Mouse (Mus musculus) megakaryocyte-erythroid progenitor cell, adult 5-6 weeks (primary cell): Measurements from ENCODE around the gene Pde4d. TPM values are rescaled to one million over a fixed set of nuclear protein-coding genes. Genes with fewer than 3 reads are reported as not detected.

Source experiments
- ATAC-seq: replicated peaks from 2 replicates; pipeline ENCODE4 v1.8.0; 2016; ENCODE audit warnings: mild to moderate bottlenecking, inconsistent platforms; ENCODE audit not compliant: severe bottlenecking, poor library complexity, low FRiP score, low TSS enrichment
- total RNA-seq, 2 experiments: library from RNA; stranded (forward) in 1 of 2; stranded (reverse) in 1 of 2; fragments of 200-1000, 215-1000 nt in 1 of 2; fragments of >200 nt in 1 of 2; fragmentation: Nextera tagmentation in 1 of 2; gene quantifications; 2 replicates each; pipeline ENCODE4 v1.2.3; 2014 to 2017

Pde4d gene
- total RNA-seq, 2 experiments from 2014 or later, result 52.9 to 108 TPM

DNA sequence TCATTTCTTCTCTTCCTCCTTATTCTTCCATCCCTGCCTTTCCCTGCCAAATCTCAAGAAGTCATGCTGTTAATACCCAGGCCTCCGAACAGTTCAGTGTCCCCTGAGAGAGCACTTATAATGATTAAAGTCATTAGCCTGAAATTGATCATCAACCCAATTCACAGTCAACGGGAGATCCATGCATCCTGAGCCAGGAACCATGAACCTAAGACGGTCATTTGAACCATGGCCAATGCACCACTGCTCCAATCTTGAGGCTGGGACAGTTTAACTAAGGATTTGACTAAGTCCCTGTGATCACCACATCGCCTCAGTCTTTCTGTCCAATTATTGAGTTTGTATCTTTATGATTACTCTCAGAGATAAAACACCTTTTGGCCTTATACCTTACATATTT, 952.6 kb downstream of the Pde4d start:
- no peak for ATAC-seq

DNA sequence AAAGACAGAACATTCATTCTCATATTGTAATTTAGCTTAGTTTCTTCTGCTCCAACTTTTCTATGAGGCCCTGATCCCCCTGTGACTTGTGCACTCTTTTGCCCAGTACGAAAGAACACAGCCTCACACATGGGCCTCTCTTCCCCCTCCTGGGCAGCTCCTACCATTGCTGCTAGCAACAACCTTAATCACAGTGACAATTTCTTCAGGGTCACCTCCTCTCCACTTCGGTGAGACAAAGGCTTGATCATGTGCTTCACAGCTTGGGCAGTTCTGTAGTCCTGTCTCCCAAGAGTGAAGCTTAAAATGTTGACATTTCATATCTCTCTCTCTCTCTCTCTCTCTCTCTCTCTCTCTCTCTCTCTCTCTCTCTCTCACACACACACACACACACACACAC, 953.2 kb downstream of the Pde4d start:
- no peak for ATAC-seq

GRCm38 (mm10) chr13:109406341-109406740, 956.6 kb downstream of the Pde4d start:
- ATAC-seq, result no peak

GRCm38 (mm10) chr13:109407371-109407770, 957.6 kb downstream of the Pde4d start:
- no peak for ATAC-seq

DNA sequence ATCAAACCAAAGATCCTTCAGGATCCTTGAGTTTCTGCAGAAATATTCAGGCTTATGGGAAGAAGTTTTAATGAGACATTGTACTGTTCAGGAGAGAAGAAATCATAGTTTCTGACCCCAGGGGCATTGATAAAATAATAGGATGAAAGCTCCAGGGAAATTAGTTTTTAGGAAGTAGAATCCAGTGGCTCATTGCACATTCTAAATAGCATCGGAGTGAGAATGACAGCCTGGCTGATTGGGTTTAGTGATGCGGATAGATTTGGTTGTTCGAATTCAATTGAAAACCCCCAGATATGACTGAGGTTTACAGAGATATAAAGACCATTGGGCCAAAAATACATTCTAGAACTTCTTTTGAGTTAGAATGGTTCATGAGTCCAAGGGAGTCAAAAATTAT, 970.7 kb downstream of the Pde4d start:
- no peak for ATAC-seq

- no peak for ATAC-seq
Measured at GRCm38 (mm10) chr13:109424906-109425305, 975.2 kb downstream of the Pde4d start.

DNA sequence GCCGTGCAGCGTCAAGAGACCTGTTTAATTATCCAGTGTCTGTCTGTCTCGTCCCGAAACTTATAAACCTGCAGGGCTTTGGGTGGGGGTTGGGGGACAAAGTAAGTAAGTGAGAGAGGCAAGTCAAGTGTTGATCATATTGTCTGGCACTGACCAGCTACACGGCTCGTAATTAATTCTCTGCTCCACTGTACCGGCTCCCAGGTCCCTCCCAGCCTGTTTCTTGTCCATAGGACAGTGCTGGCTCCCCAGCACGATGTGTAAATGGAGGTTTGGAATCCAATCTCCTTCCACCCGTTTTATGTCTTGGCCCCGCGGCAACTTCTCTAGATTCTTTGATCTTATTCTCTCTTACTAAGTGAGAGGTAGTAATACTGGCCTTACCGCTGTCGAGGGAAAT, 975.8 kb downstream of the Pde4d start:
- ATAC-seq, result no peak

DNA sequence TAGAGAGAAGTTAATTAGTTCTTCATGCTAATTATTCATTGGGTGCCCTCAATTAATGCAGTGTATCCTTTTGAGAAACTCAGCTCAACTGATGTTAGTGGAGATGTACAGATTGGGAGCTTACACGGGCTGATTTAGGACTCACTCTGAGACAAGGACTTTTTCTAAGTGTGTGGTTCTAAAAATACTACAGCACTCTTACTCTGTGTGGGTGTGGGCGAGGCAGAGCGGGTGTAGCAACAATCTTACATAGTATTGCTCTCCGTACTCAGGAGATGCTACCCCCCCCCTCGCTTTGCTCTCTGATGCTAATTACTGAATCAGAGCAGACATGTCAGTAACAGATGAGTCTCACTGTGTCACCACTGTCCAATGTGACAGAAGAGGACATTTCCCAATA, 976.3 kb downstream of the Pde4d start:
- no peak for ATAC-seq

- no peak for ATAC-seq
Measured at GRCm38 (mm10) chr13:109427541-109427940, 977.8 kb downstream of the Pde4d start.

DNA sequence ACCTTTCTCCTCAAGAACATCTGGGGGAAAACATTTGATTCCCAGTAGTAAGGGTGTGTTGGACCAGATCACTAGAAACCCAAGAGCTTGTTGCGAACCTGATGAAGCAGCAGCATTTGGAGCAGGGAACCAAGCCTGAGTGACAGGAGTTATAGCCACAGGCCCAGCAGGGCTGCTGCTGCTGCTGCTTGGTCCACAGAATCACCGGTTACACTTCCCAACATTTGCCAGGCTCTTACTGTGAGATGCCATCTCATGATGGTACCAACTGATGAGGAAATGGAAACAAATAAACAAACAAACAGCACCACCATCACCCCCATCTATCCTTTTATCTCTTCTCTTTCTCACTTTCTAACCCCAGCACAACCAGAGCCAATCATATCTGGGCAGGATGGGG, 979.8 kb downstream of the Pde4d start:
- no peak for ATAC-seq

DNA sequence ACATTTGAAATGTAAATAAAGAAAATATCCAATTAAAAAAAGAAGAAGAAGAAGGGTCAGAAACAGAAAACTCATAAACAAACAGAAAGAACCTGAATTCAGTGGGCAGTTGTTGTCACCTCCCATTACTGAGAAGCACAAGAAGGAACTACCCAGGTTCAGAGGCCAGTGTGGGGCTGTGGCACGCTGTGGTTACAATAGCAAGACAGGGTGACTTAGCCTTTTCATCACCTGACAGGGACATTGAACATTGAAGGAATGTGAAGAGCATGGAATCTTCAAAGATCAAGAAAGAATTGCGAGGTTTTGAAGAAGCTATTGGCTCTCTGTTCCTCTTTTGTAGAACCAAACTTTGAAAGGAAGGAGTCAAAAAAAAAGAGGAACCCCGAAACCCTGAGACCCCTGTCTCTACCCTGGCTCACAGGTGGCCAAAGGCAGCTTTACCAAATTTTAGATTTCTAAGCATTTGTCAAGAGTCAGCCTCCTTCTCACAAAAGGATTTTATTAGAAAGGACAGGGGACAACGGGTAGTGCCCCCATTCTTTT, 987.6 kb downstream of the Pde4d start:
- ATAC-seq, result no peak

DNA sequence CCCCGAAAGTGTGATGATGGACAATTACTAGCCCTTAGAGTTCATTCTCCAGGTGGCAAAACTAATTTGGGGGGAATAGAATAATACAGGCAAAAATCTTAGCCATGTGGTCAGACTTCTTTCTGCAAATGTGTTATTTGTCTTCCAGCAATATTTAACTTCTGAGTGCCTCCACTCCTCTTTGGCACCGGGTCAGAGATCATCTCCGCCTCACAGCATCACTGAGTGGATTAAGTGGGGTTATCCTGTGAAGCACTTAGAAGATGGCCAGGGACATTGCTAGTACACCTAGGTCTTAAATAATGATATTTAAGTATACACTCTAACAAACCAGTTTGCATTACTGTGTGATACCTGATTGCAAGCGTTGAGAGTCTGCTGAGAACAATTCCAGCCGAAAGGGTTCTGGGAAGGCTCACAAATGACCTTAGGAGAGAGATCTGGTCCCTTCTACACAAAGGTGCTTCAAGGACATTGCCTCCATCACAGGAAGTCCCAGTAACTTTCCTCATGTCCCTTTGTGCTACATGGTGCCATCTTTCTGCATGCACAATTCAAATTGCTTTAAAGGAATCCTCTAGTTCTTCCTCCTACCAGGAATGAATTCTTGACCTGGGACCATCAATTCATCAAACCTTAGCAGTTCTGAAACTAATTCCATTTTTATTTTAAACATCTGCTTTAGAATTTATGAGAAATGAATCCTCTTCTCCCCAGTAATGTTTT, 989.9 kb downstream of the Pde4d start:
- ATAC-seq, result no peak

- peak; percentile 64 for ATAC-seq
Measured at GRCm38 (mm10) chr13:109440331-109440730, 990.6 kb downstream of the Pde4d start.

- peak; percentile 95 for ATAC-seq
Measured at GRCm38 (mm10) chr13:109440881-109441280, 991.1 kb downstream of the Pde4d start.

DNA sequence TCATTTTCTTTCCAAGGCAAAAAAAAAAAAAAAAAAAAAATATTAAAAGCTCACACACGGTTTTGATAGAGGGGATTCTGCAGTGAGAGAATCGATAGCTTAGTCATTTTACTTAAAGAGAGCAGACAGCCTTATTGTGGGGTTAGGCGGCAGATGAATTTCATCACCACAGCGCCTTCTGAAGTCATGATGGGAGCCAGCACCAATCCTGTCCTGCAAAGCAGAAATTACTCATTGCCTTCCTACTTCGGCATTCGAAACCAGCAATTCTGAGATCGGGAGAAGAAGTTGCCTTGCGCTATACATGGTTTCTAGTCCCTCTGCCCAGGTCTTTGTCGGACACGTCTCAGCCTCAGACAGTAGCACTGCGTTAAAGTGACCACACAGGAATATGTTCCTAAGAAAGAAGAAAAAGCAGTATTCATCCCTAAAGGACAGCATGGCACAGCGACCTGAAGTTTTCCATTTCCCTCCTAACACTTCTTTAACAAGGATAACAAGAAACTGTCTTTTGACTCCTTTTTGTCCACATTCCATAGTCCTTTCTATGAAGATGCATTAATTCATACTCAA, 991.7 kb downstream of the Pde4d start:
- peak; percentile 27; the same call in 1 of the 2 replicates for ATAC-seq

DNA sequence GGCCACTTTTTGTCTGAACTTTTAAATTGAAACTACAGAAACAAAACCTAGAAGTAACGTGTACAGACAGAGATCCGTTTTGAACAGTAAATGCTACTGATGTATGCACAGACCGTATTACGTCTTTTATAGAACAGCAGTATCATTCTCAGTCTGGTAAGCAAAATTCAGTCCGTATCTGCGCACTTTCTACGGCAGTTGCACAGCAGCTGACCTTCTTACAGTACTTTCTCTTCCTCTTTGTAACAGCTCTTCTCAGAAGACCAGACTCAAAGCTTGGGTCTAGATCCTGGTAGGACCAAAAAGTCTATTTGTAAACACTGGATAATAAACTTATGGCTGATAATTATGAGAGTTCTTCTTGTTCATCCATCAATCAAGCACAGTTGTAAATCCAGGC, 996.4 kb downstream of the Pde4d start:
- ATAC-seq, result no peak

DNA sequence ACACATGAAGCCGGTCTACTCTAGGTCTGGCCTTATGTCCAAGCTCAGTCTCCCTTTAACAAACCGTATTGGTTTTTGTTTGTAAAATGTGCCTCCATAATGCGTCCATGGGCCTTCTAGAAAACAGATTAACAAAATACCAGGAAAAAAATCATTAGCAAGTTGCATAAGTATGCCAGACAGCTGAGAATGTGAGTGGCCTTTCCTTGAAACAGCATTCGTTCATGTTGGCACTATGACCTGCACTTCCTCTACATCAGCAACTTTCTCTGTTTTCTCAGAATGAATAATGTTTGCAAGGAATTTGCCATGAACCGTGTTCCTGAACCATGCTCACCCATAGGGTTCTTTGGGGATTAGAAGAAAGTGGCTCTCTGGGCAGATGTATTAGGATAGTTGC, 998.4 kb downstream of the Pde4d start:
- no peak for ATAC-seq

DNA sequence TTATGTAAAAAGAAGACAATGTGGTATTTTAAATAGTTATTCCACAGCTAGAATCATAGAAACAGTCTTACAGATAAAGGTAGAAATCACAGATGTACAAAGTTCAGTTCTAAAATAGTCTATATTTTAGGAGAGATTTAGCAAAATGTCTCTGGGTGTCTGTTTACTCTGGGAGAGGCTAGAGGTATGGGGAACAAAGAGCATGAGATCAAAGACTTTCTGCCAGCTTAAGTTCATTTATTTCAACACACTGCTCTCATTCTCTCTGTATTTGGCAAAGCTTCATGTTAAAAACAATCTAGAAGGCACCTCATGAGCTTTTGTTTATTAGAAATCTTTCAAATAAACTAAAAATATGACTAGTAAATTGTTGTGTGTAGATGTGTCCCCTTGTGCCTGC, 1024.6 kb downstream of the Pde4d start:
- no peak for ATAC-seq

GRCm38 (mm10) chr13:109481446-109481845, 1031.7 kb downstream of the Pde4d start:
- ATAC-seq, result no peak

- ATAC-seq, result no peak
Measured at GRCm38 (mm10) chr13:109486166-109486565, 1036.4 kb downstream of the Pde4d start.

DNA sequence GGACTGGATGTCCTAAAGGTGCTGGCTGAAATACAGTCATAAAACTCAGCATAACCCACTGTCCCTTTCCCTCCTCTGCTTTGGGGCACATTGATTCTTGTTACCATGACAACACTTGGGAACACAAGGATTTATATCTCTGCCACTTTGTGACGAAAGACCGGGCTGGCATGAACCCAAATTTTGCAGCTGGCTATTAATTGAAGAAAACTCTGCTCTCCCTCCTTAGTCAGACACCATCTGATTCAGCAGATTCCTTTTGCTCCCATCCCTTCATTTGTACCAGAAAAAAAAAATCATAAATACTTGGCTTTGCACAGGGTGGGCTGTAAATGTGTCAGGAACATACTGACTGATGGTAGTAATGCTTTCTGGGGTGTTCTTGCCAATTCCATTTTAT, 1037.6 kb downstream of the Pde4d start:
- no peak for ATAC-seq
